Mouse (Mus musculus): ENCODE measurements at regions not wholly inside any gene's neighbourhood (a gene's known extent, or its start where the extent isn't known, plus 50 kb on each side); places are given as distances from the start of the nearest gene placed in this dataset.

DNA sequence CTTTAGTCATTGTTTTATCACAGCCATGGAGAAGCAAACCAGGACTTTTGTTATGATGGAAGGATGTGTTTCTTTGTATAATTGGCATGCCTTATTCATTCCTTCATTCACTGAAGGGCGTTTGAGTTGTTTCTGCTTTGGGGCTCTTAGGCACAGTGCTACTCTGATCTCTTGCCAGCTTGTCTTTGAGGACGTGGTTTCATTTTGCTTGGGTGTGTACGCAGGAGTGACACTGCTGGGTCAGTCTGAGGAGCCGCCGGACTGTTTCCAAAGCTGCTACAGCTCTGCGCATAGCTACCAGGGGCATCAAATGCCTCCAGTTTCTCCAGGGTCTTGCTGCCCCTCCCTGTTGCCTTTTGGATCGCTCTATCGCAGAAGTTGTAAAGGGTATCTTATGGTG lies 141.9 kb downstream of the 1500009L16Rik start:
- TF ChIP-seq CTCF (IDR thresholded peaks at IDR 0.05; ENCODE audit: low read depth) = no peak
- no peak for TF ChIP-seq EP300 (optimal IDR thresholded peaks at IDR 0.05)
